Mouse (Mus musculus) ES-E14 (cell line): ENCODE results near the gene H1f0.

Experiments
- CHD2 ChIP-seq: IDR thresholded peaks from 2 replicates; pipeline ENCODE4 v1.6.1; 2014; ENCODE audit warnings: mild to moderate bottlenecking, low read depth, low read length, inconsistent platforms
- HCFC1 ChIP-seq: IDR thresholded peaks from 2 replicates; pipeline ENCODE4 v1.6.1; 2012; ENCODE audit warnings: low read length, inconsistent platforms, borderline replicate concordance; ENCODE audit not compliant: insufficient read depth
- MAFK ChIP-seq: IDR thresholded peaks from 2 replicates; pipeline ENCODE4 v1.6.1; 2014; ENCODE audit warnings: mild to moderate bottlenecking, low read depth, low read length, inconsistent platforms; ENCODE audit not compliant: insufficient read depth
- ZC3H11A ChIP-seq: IDR thresholded peaks from 2 replicates; pipeline ENCODE4 v1.6.1; 2012; ENCODE audit warnings: low read depth, mild to moderate bottlenecking, inconsistent platforms, low read length, borderline replicate concordance
- ZNF384 ChIP-seq: IDR thresholded peaks from 2 replicates; pipeline ENCODE4 v1.6.1; 2012; ENCODE audit warnings: low read depth, low read length, inconsistent platforms

DNA sequence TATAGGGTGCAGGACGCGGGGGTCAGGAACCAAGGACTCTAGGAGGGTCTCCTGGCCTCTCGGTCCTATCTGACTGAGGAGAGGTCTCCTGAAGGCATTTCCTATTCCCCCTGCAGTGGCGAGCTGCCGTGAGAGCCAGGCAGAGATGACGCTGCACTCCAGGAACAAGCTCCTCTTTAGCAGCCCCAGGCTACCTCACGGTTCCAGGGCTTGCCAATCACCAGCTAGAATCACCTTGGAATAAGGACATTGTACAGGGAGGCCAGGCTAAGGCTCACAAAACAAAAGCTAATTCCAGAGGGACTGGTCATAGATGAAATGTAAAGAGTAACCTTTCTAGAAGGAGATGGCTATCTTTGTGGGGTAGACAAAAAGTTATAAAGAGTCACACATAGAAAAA, 28.4 kb downstream of the H1f0 start:
- TF ChIP-seq CHD2 (no peak), HCFC1 (no peak), MAFK (no peak), ZNF384 (no peak), ZC3H11A (no peak)
